In the genomic region with DNA sequence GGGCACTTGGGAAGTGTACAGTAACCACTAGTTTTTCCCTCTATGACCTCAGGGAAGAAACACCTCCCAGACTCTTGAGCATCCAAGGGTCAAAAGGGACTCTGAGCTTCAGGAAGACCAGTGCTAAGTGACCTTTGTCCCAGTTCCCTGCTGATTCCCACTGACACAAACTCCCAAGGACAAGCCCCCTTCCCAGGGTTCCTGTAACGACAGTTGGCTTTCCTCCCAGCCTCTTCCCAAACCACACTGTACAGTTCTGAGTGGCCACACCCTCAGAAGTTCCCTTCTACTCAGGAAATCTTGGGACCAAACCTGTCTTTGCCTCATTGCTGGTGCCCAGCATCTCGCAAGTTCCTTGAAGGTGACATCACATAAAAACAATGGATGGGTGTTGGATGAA, we compare ENCODE assay signal across 21 mouse cellular contexts. TPM values are rescaled to one million over a fixed set of nuclear protein-coding genes. Genes with fewer than 3 reads are reported as not detected.
"Had no signal": no experiment of that assay in that cellular context is flagged by ENCODE, and none has a peak within 500 bp of the region (broad histone marks: within the 10 kb centered on the region; RNA-seq: fewer than 3 reads in every experiment).

No protein-coding gene starts in this region.

- H3K9ac ChIP-seq: liver, embryonic 15.5 days; lung, embryonic 15.5 days; midbrain, embryonic 15.5 days; neural tube, embryonic 12.5 days had no signal

- H3K36me3 ChIP-seq: liver, embryonic 15.5 days; lung, embryonic 15.5 days; midbrain, embryonic 15.5 days; neural tube, embryonic 12.5 days had no signal

- DNase-seq: kidney, adult 18-20 months; kidney, postnatal 36 days; layer of hippocampus, adult 9-11 months; left cerebral cortex, postnatal 4 days; spleen, adult 18-20 months; thymus, postnatal 36 days had no signal

- H3K27ac ChIP-seq: liver, embryonic 15.5 days; lung, embryonic 15.5 days; macrophage; midbrain, embryonic 15.5 days; neural tube, embryonic 12.5 days had no signal

- H3K4me3 ChIP-seq: liver, embryonic 15.5 days; lung, embryonic 15.5 days; megakaryocyte, embryonic 14.5 days; midbrain, embryonic 15.5 days; neural tube, embryonic 12.5 days had no signal

- H3K9me3 ChIP-seq: liver, embryonic 15.5 days; lung, embryonic 15.5 days; megakaryocyte, embryonic 14.5 days; midbrain, embryonic 15.5 days; neural tube, embryonic 12.5 days had no signal

- H3K27me3 ChIP-seq: neural tube, embryonic 12.5 days had no signal

RNA-seq across cellular contexts. Expression of gene Gm47841, which starts 25.5 kb away (rescaled TPM):
- total RNA-seq: layer of hippocampus, adult 18-20 months; left cerebral cortex, postnatal 4 days; monocyte, adult 5-6 weeks; neutrophil, adult 5-6 weeks had no signal
- polyA plus RNA-seq: intestine, embryonic 14.5 days; liver, embryonic 11.5 days; liver, embryonic 15.5 days; macrophage; midbrain, embryonic 11.5 days; midbrain, embryonic 15.5 days; neural tube, embryonic 12.5 days; stomach, embryonic 14.5 days; thymus, postnatal 0 days had no signal

RNA-seq across cellular contexts. Expression of gene Ankrd33, which starts 42.8 kb away (rescaled TPM):
- total RNA-seq: layer of hippocampus, adult 18-20 months; left cerebral cortex, postnatal 4 days; monocyte, adult 5-6 weeks; neutrophil, adult 5-6 weeks had no signal
- polyA plus RNA-seq: intestine, embryonic 14.5 days; limb, embryonic 14.5 days; liver, embryonic 11.5 days; liver, embryonic 15.5 days; lung, embryonic 15.5 days; macrophage; midbrain, embryonic 11.5 days; midbrain, embryonic 15.5 days; neural tube, embryonic 12.5 days; stomach, embryonic 14.5 days; thymus, postnatal 0 days had no signal
